Mouse (Mus musculus): ENCODE measurements at regions not wholly inside any gene's neighbourhood (a gene's known extent, or its start where the extent isn't known, plus 50 kb on each side); places are given as distances from the start of the nearest gene placed in this dataset.

DNA sequence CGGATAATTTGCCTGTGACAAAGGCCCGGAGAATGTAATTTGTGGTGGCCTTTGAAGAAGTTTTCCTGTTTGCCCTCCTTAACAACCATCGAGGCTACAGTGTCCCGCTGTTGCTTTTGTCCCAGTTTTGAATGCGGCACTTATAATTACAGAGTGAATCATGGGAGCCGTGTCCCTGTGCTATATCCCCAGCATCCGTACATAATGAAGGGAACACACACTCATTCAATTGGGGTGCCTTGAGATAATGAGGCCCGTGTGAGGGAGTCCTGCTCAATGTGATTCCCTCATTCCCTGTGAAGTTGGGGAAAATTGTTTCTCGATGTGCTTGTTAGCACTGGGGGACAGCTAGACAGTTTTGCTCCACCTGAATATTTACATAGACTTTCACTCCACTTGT lies 528.9 kb upstream of the Tenm3 start:
- H3K27ac ChIP-seq, result no peak overlapping the region
- no peak for ATAC-seq (ENCODE audit: low FRiP score)
- H3K4me3 ChIP-seq, result no peak overlapping the region
- no peak overlapping the region for H3K9ac ChIP-seq
- 76% methylated on average over 9 of the region's 9 CpGs for WGBS
- H3K27me3 ChIP-seq, result no peaks in the 10 kb centered on the region
- H3K4me1 ChIP-seq (replicated peaks), result no peaks in the 10 kb centered on the region
- H3K9me3 ChIP-seq, result no peaks in the 10 kb centered on the region
- H3K4me2 ChIP-seq, result no peak overlapping the region
- H3K36me3 ChIP-seq, result no peaks in the 10 kb centered on the region

DNA sequence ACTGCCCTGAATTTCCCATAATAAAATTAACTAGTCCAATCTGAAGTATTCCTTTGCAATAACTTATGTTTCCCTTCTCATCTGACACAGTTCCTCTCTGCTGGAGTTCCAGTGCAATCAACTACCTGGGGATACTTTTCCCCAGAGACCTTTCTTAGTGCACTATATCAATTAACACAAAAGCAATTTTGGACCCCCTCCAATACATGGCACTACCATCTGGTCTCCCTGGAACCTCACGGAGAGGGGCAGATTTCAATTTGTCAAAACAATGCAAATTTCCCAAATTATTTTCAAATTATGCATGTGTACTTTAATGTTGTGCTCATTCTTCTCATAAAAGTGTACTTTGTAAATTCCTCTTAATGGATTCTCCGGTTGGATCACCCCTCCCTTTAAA lies 518.9 kb upstream of the Tenm3 start:
- 69% methylated on average over 2 of the region's 2 CpGs for WGBS

GRCm38 (mm10) chr8:49361443-49361842 lies 517.7 kb upstream of the Tenm3 start:
- no peak for ATAC-seq (ENCODE audit: low FRiP score)

More for the DNA sequence above, 518.9 kb upstream of the Tenm3 start:
- no peak for ATAC-seq (ENCODE audit: low FRiP score)
- H3K27me3 ChIP-seq, result no peaks in the 10 kb centered on the region
- no peaks in the 10 kb centered on the region for H3K36me3 ChIP-seq
- H3K9ac ChIP-seq, result no peak overlapping the region
- no peak overlapping the region for H3K4me3 ChIP-seq
- no peaks in the 10 kb centered on the region for H3K9me3 ChIP-seq
- H3K4me2 ChIP-seq, result no peak overlapping the region
- H3K27ac ChIP-seq, result no peak overlapping the region
- H3K4me1 ChIP-seq (replicated peaks), result 0 out of 2 replicates have a peak, but pooled peaks cover 5% of the 10 kb centered on the region

DNA sequence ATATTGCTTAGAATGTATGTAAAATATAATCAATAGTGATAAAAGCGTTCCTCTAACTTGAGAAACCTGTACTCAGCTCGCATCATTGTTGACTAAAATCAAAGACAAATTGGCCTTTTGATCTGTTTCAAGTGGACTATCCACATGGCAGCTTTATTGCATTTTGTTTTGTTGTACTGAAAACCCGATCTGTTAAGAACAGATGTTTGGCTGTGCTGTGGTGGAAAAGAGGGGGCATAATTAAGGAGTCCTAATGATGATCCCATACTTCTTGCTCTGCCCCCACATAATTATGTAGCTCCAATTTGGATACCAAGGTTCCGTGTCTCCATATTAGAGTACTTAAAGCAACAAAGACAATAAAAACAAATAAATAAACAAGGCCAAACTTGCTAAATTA lies 516.4 kb upstream of the Tenm3 start:
- Histone ChIP-seq H3K4me3 (no peak overlapping the region), H3K4me1 (replicated peaks) (0 out of 2 replicates have a peak, but pooled peaks cover 5% of the 10 kb centered on the region), H3K27me3 (no peaks in the 10 kb centered on the region), H3K36me3 (no peaks in the 10 kb centered on the region), H3K9me3 (no peaks in the 10 kb centered on the region), H3K9ac (no peak overlapping the region), H3K27ac (no peak overlapping the region), H3K4me2 (no peak overlapping the region)
- WGBS, result 69% methylated on average over 4 of the region's 4 CpGs
- ATAC-seq (ENCODE audit: low FRiP score), result no peak

More at GRCm38 (mm10) chr8:49361443-49361842, 517.7 kb upstream of the Tenm3 start:
- Histone ChIP-seq H3K36me3 (no peaks in the 10 kb centered on the region), H3K4me2 (no peak overlapping the region), H3K4me1 (replicated peaks) (0 out of 2 replicates have a peak, but pooled peaks cover 5% of the 10 kb centered on the region), H3K9ac (no peak overlapping the region), H3K27me3 (no peaks in the 10 kb centered on the region), H3K9me3 (no peaks in the 10 kb centered on the region), H3K27ac (no peak overlapping the region), H3K4me3 (no peak overlapping the region)
- WGBS, result 51% methylated on average over 2 of the region's 2 CpGs

DNA sequence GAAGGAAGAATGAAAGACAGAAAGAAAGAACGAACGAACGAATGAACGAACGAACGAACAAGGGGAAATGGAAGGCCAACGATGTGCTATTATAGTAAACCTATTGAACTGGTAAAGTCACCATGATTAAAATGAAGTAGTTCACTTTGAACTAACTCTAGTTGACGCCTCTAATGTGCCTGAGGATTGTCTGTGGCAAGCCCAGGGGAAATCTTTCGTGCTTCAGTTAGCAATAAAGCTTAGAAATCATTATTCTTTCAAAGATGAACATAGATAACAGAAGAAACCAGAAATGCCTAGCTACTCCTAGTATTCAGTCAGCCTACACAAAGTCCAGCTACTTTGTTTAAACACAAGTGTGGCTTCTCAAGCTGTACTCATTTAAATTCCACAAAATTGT lies 515.9 kb upstream of the Tenm3 start:
- no peak overlapping the region for H3K27ac ChIP-seq
- H3K9ac ChIP-seq, result no peak overlapping the region
- H3K27me3 ChIP-seq, result no peaks in the 10 kb centered on the region
- H3K4me2 ChIP-seq, result no peak overlapping the region
- no peak overlapping the region for H3K4me3 ChIP-seq
- 58% methylated on average over 9 of the region's 9 CpGs for WGBS
- H3K4me1 ChIP-seq (replicated peaks), result 0 out of 2 replicates have a peak, but pooled peaks cover 5% of the 10 kb centered on the region
- no peak for ATAC-seq (ENCODE audit: low FRiP score)
- H3K9me3 ChIP-seq, result no peaks in the 10 kb centered on the region
- no peaks in the 10 kb centered on the region for H3K36me3 ChIP-seq

- Histone ChIP-seq H3K9ac (no peak overlapping the region), H3K36me3 (no peaks in the 10 kb centered on the region), H3K27me3 (no peaks in the 10 kb centered on the region), H3K27ac (no peak overlapping the region), H3K4me1 (replicated peaks) (no peaks in the 10 kb centered on the region), H3K4me3 (no peak overlapping the region), H3K4me2 (no peak overlapping the region), H3K9me3 (no peaks in the 10 kb centered on the region)
- 88% methylated on average over 3 of the region's 3 CpGs for WGBS
- no peak for ATAC-seq (ENCODE audit: low FRiP score)
These were observed 504.9 kb upstream of the Tenm3 start for GRCm38 (mm10) chr8:49348602-49349001.

DNA sequence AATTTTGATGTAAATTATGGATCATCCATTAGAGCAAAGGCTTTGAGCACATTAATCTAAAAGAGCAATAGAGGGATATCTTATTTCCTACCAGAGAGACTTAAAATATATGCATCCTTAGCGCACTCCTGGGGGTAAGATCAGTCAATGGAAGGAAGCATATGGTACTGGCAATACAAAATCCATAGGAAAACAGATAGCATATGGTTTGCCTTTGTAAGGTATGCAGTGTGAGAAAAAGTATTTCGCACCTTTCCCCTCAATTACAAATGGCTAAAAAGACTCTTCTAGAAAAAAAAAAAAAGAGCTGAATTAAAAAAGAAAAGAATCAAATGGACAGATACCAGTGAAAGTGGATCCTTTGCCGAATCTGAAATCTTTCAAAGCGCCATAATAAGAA lies 495.0 kb upstream of the Tenm3 start:
- WGBS, result 88% methylated on average over 4 of the region's 4 CpGs
- H3K4me3 ChIP-seq, result no peak overlapping the region
- H3K4me2 ChIP-seq, result no peak overlapping the region
- H3K27me3 ChIP-seq, result no peaks in the 10 kb centered on the region
- H3K9me3 ChIP-seq, result no peaks in the 10 kb centered on the region
- no peaks in the 10 kb centered on the region for H3K36me3 ChIP-seq
- H3K27ac ChIP-seq, result no peak overlapping the region
- no peaks in the 10 kb centered on the region for H3K4me1 ChIP-seq (replicated peaks)
- H3K9ac ChIP-seq, result no peak overlapping the region
- no peak for ATAC-seq (ENCODE audit: low FRiP score)

- Histone ChIP-seq H3K4me2 (no peak overlapping the region), H3K9me3 (no peaks in the 10 kb centered on the region), H3K4me1 (replicated peaks) (no peaks in the 10 kb centered on the region), H3K9ac (no peak overlapping the region), H3K36me3 (no peaks in the 10 kb centered on the region), H3K4me3 (no peak overlapping the region), H3K27ac (no peak overlapping the region), H3K27me3 (no peaks in the 10 kb centered on the region)
- WGBS, result 84% methylated on average over 4 of the region's 4 CpGs
- no peak for ATAC-seq (ENCODE audit: low FRiP score)
These were observed 483.2 kb upstream of the Tenm3 start for GRCm38 (mm10) chr8:49326980-49327379.

DNA sequence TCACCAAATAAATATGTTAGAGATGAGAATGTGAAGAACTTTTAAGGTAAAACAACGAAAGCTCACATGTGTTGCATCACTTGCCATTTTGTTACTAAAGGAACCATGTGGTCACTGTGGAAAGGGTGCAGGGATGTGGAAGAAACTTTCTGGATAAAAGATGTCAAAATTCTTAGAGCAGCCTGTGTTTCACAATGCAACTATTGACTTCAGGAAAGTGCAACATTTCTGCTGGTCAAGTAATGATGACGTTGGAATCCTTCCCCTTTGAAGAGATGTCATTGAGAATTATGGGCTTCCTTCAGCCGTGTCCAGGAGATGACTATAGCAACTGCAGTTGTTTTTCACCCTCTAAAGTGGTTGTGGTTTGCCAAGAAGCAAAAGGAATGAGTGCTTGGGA lies 477.7 kb upstream of the Tenm3 start:
- WGBS, result 55% methylated on average over 3 of the region's 3 CpGs
- Histone ChIP-seq H3K27ac (no peak overlapping the region), H3K9me3 (no peaks in the 10 kb centered on the region), H3K36me3 (no peaks in the 10 kb centered on the region), H3K4me1 (replicated peaks) (no peaks in the 10 kb centered on the region), H3K27me3 (no peaks in the 10 kb centered on the region), H3K4me3 (no peak overlapping the region), H3K4me2 (no peak overlapping the region), H3K9ac (no peak overlapping the region)
- ATAC-seq (ENCODE audit: low FRiP score), result no peak

DNA sequence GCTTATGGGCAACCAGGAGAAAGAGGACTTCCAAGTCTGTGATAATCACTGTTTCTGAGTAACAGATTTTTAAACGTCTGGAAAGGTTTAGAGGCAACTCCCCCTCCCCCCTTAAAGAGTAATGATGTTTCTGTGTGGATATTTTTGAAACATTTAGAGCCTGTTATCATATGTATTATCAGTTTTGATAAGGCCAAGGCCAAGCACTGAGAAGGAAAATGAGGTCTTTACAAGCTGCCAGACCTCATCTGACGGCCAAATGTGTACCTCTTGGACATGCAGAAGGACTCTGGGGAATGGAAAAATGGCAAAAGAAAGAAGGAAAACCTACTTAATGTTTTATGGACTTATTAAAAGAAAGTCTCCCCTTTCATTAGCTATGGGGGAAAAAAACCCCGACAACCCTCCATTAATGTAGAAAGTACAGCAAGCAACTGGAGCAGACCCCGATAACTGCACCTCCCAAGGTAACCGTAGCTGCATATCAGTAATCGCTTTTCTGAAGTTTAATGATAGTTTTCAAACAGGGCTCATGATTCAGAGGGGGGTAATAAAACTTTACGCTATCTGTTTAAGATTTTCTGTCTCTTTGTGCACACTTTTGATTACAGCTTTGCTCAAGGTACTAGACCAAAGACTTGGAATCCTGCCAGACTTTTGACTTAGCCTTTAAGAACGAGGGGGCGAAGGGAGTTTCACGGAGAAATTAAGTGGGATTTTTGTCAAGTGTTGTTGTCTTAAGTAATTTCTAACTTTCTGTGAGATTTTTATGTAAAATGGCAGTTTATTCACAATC lies 469.9 kb upstream of the Tenm3 start:
- no peak overlapping the region for H3K9ac ChIP-seq
- H3K36me3 ChIP-seq, result no peaks in the 10 kb centered on the region
- ATAC-seq (ENCODE audit: low FRiP score), result no peak
- H3K27ac ChIP-seq, result no peak overlapping the region
- WGBS, result 80% methylated on average over 10 of the region's 10 CpGs
- no peaks in the 10 kb centered on the region for H3K9me3 ChIP-seq
- no peaks in the 10 kb centered on the region for H3K4me1 ChIP-seq (replicated peaks)
- H3K4me3 ChIP-seq, result no peak overlapping the region
- no peaks in the 10 kb centered on the region for H3K27me3 ChIP-seq
- no peak overlapping the region for H3K4me2 ChIP-seq

DNA sequence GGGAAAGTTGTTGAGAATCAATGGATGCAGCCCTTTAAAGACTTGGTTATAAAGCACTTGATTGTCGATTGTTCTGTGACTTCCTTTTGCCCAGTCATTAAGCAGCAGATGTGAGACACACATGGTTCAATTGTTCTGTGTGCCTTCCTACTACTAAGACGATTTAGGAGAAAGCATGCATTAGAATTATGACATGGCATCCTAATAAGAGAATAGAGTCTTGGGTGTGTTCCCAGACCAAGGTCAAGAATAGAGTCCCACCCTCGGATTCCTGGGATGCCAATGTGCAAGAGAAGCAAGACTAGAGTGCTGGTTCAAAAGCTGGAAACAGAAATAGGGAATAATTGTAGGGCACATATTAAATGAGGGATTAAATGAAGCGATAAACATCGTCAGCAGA lies 469.1 kb upstream of the Tenm3 start:
- Histone ChIP-seq H3K4me1 (replicated peaks) (no peaks in the 10 kb centered on the region), H3K27ac (no peak overlapping the region), H3K27me3 (no peaks in the 10 kb centered on the region), H3K9me3 (no peaks in the 10 kb centered on the region), H3K4me3 (no peak overlapping the region), H3K9ac (no peak overlapping the region), H3K4me2 (no peak overlapping the region), H3K36me3 (no peaks in the 10 kb centered on the region)
- no peak for ATAC-seq (ENCODE audit: low FRiP score)
- WGBS, result 61% methylated on average over 5 of the region's 5 CpGs

- Histone ChIP-seq H3K36me3 (no peaks in the 10 kb centered on the region), H3K4me1 (replicated peaks) (no peaks in the 10 kb centered on the region), H3K9me3 (no peaks in the 10 kb centered on the region), H3K27ac (no peak overlapping the region), H3K9ac (no peak overlapping the region), H3K27me3 (no peaks in the 10 kb centered on the region), H3K4me2 (no peak overlapping the region), H3K4me3 (no peak overlapping the region)
- no peak for ATAC-seq (ENCODE audit: low FRiP score)
- WGBS, result 29% methylated on average over 4 of the region's 4 CpGs
These were observed 438.6 kb upstream of the Tenm3 start for GRCm38 (mm10) chr8:49282401-49282800.

DNA sequence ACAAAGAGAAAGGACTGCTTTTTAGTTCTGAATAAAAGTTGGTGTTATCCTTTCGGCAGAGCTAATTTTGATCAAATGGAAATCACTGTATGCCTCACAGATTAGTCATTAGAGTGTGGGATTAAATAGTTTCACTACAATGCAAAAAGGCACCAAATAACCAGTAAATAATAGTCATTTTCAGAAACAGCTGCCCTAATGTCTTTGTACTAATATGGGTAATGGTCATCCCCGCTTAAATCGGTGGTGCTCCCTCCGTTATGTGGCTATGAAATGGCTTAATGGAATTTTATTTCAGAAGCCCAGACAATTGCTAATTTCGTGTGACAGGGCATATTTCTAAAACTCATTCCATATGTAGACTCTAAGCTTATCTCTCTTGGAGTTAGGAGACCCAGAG lies 437.5 kb upstream of the Tenm3 start:
- WGBS, result 47% methylated on average over 5 of the region's 5 CpGs

More for the DNA sequence above, 437.5 kb upstream of the Tenm3 start:
- H3K4me3 ChIP-seq, result no peak overlapping the region
- no peak for ATAC-seq (ENCODE audit: low FRiP score)
- H3K9me3 ChIP-seq, result no peaks in the 10 kb centered on the region
- H3K27ac ChIP-seq, result no peak overlapping the region
- H3K36me3 ChIP-seq, result no peaks in the 10 kb centered on the region
- H3K9ac ChIP-seq, result no peak overlapping the region
- no peak overlapping the region for H3K4me2 ChIP-seq
- H3K27me3 ChIP-seq, result no peaks in the 10 kb centered on the region
- no peaks in the 10 kb centered on the region for H3K4me1 ChIP-seq (replicated peaks)

All from hindbrain, embryonic 13.5 days (tissue).